Mouse (Mus musculus) midbrain, embryonic 14.5 days (tissue): Measurements from ENCODE around the gene Tcte2. TPM values are rescaled to one million over a fixed set of nuclear protein-coding genes. Genes with fewer than 3 reads are reported as not detected.

Experiments used
- ATAC-seq: fragments of 200-750 bp; cut with Nextera tagmentation; 2 replicates; pipeline ENCODE4 v1.8.0; 2017; ENCODE audit warnings: moderate number of reproducible peaks, moderate library complexity; ENCODE audit not compliant: low FRiP score, low TSS enrichment
- DNase-seq: peaks from one replicate; pipeline ENCODE4 v3.0.0-alpha.2; 2015
- H3K27ac ChIP-seq: fragments of 300-500 bp; sonication (generic); replicated peaks from 2 replicates; pipeline ENCODE4 v1.5.1; 2014; ENCODE audit warnings: mild to moderate bottlenecking, low read depth, low read length, moderate library complexity
- H3K27me3 ChIP-seq: fragments of 300-500 bp; sonication (generic); 2 replicates; pipeline ENCODE4 v1.6.1; 2014; ENCODE audit warnings: low read length, control low read depth, mixed read lengths; ENCODE audit not compliant: control insufficient read depth, insufficient read depth
- H3K36me3 ChIP-seq: fragments of 300-500 bp; sonication (generic); 2 replicates; pipeline ENCODE4 v1.6.1; 2014; ENCODE audit warnings: low read length, control low read depth; ENCODE audit not compliant: control insufficient read depth, insufficient read depth
- H3K4me1 ChIP-seq: fragments of 300-500 bp; sonication (generic); 2 replicates; pipeline ENCODE4 v1.6.1; 2014; ENCODE audit warnings: mild to moderate bottlenecking, antibody characterized with exemption, low read length, control low read depth; ENCODE audit not compliant: control insufficient read depth, insufficient read depth
- H3K4me2 ChIP-seq: fragments of 300-500 bp; sonication (generic); 2 replicates; pipeline ENCODE4 v1.6.1; 2014; ENCODE audit warnings: mild to moderate bottlenecking, low read length, moderate library complexity
- H3K4me3 ChIP-seq: fragments of 300-500 bp; sonication (generic); replicated peaks from 2 replicates; pipeline ENCODE4 v1.5.1; 2014; ENCODE audit warnings: low read depth, low read length
- H3K9ac ChIP-seq: fragments of 300-500 bp; sonication (generic); replicated peaks from 2 replicates; pipeline ENCODE4 v1.6.1; 2014; ENCODE audit warnings: mild to moderate bottlenecking, low read length, moderate library complexity
- H3K9me3 ChIP-seq: fragments of 300-500 bp; sonication (generic); 2 replicates; pipeline ENCODE4 v1.6.1; 2016; ENCODE audit warnings: low read length, control low read depth, mixed read lengths; ENCODE audit not compliant: control insufficient read depth
- WGBS: fragments of 180-500 bp; shearing (Covaris S2); extraction: QIAGEN DNeasy Blood & Tissue Kit; methylation state at CpG from one replicate; pipeline ENCODE4 v1.1.7; 2014; 5-methylcytosine and 5-hydroxymethylcytosine counted together
- polyA plus RNA-seq: library from polyadenylated mRNA; unstranded; fragments of >200 nt; fragmentation: Nextera tagmentation; extraction: Ambion mirVana; gene quantifications from 2 replicates; pipeline ENCODE4 v1.2.1, GENCODE M21; 2014

Tcte2 gene
- polyA plus RNA-seq, 1 experiment from 2014 or later = 23.0 TPM

- ATAC-seq (no peak), DNase-seq (no peak)
- 91% methylated on average over 5 of the region's 5 CpGs for WGBS
- Histone ChIP-seq H3K4me1 (no peaks in the 10 kb centered on the region), H3K27ac (0 out of 2 replicates have a peak overlapping the region, but pooled peaks have one; percentile 54), H3K4me2 (no peak overlapping the region), H3K36me3 (no peaks in the 10 kb centered on the region), H3K9ac (no peak overlapping the region), H3K9me3 (no peaks in the 10 kb centered on the region), H3K4me3 (no peak overlapping the region), H3K27me3 (no peaks in the 10 kb centered on the region)
Observed at GRCm38 (mm10) chr17:13711173-13711572, 50.5 kb downstream of the Tcte2 start.

- Histone ChIP-seq H3K4me1 (no peaks in the 10 kb centered on the region), H3K4me3 (no peak overlapping the region), H3K9ac (no peak overlapping the region), H3K9me3 (no peaks in the 10 kb centered on the region), H3K27me3 (no peaks in the 10 kb centered on the region), H3K4me2 (no peak overlapping the region), H3K36me3 (no peaks in the 10 kb centered on the region), H3K27ac (no peak overlapping the region)
- ATAC-seq (no peak), DNase-seq (no peak)
- 46% methylated on average over 4 of the region's 4 CpGs for WGBS
Observed at GRCm38 (mm10) chr17:13705481-13705921, 56.1 kb downstream of the Tcte2 start.

GRCm38 (mm10) chr17:13703611-13704320, 57.9 kb downstream of the Tcte2 start:
- Histone ChIP-seq H3K4me3 (no peak overlapping the region), H3K9ac (no peak overlapping the region), H3K36me3 (no peaks in the 10 kb centered on the region), H3K27me3 (no peaks in the 10 kb centered on the region), H3K4me2 (no peak overlapping the region), H3K27ac (no peak overlapping the region), H3K4me1 (0 out of 2 replicates have a peak, but pooled peaks cover 2% of the 10 kb centered on the region), H3K9me3 (no peaks in the 10 kb centered on the region)
- WGBS = 66% methylated on average over 9 of the region's 9 CpGs
- DNase-seq = no peak
- ATAC-seq = no peak

GRCm38 (mm10) chr17:13700131-13701016, 61.3 kb downstream of the Tcte2 start:
- DNase-seq (no peak), ATAC-seq (peak; percentile 47; the same call in 1 of the 2 replicates)
- 26% methylated on average over 4 of the region's 4 CpGs for WGBS
- H3K4me3 ChIP-seq = no peak overlapping the region
- H3K27ac ChIP-seq = 0 out of 2 replicates have a peak overlapping the region, but pooled peaks have one; percentile 26
- no peaks in the 10 kb centered on the region for H3K36me3 ChIP-seq
- no peaks in the 10 kb centered on the region for H3K9me3 ChIP-seq
- H3K4me1 ChIP-seq = 0 out of 2 replicates have a peak, but pooled peaks cover 2% of the 10 kb centered on the region
- no peak overlapping the region for H3K4me2 ChIP-seq
- no peaks in the 10 kb centered on the region for H3K27me3 ChIP-seq
- no peak overlapping the region for H3K9ac ChIP-seq

GRCm38 (mm10) chr17:13699716-13700115, 61.9 kb downstream of the Tcte2 start:
- Histone ChIP-seq H3K9me3 (no peaks in the 10 kb centered on the region), H3K4me2 (no peak overlapping the region), H3K4me1 (0 out of 2 replicates have a peak, but pooled peaks cover 2% of the 10 kb centered on the region), H3K4me3 (no peak overlapping the region), H3K9ac (no peak overlapping the region), H3K27me3 (no peaks in the 10 kb centered on the region), H3K36me3 (no peaks in the 10 kb centered on the region), H3K27ac (no peak overlapping the region)
- WGBS = 76% methylated on average over 7 of the region's 7 CpGs
- ATAC-seq (no peak), DNase-seq (no peak)

- no peak for DNase-seq
- WGBS = 85% methylated on average over 4 of the region's 4 CpGs
- H3K4me3 ChIP-seq = no peak overlapping the region
Observed at GRCm38 (mm10) chr17:13698194-13698593, 63.4 kb downstream of the Tcte2 start.

GRCm38 (mm10) chr17:13697646-13698045, 64.0 kb downstream of the Tcte2 start:
- Histone ChIP-seq H3K4me3 (no peak overlapping the region), H3K4me2 (no peak overlapping the region), H3K27me3 (no peaks in the 10 kb centered on the region), H3K4me1 (0 out of 2 replicates have a peak, but pooled peaks cover 2% of the 10 kb centered on the region), H3K9me3 (no peaks in the 10 kb centered on the region), H3K36me3 (no peaks in the 10 kb centered on the region), H3K9ac (no peak overlapping the region), H3K27ac (no peak overlapping the region)
- 87% methylated on average over 2 of the region's 2 CpGs for WGBS
- ATAC-seq = no peak
- no peak for DNase-seq

More at GRCm38 (mm10) chr17:13698194-13698593, 63.4 kb downstream of the Tcte2 start:
- no peak overlapping the region for H3K9ac ChIP-seq
- 0 out of 2 replicates have a peak, but pooled peaks cover 2% of the 10 kb centered on the region for H3K4me1 ChIP-seq
- no peaks in the 10 kb centered on the region for H3K9me3 ChIP-seq
- H3K36me3 ChIP-seq = no peaks in the 10 kb centered on the region
- H3K27me3 ChIP-seq = no peaks in the 10 kb centered on the region
- no peak overlapping the region for H3K4me2 ChIP-seq
- H3K27ac ChIP-seq = no peak overlapping the region
- no peak for ATAC-seq

- H3K27ac ChIP-seq = no peak overlapping the region
- no peaks in the 10 kb centered on the region for H3K36me3 ChIP-seq
- no peak overlapping the region for H3K4me2 ChIP-seq
- no peak overlapping the region for H3K9ac ChIP-seq
- ATAC-seq = no peak
- no peaks in the 10 kb centered on the region for H3K9me3 ChIP-seq
- no peak for DNase-seq
- 89% methylated on average over 5 of the region's 5 CpGs for WGBS
- no peak overlapping the region for H3K4me3 ChIP-seq
- H3K4me1 ChIP-seq = 0 out of 2 replicates have a peak, but pooled peaks cover 2% of the 10 kb centered on the region
- no peaks in the 10 kb centered on the region for H3K27me3 ChIP-seq
Observed at GRCm38 (mm10) chr17:13695881-13696280, 65.7 kb downstream of the Tcte2 start.
